Mouse (Mus musculus) layer of hippocampus, adult 8-10 months (tissue): ENCODE measurements around the gene Rabac1. TPM values are rescaled to one million over a fixed set of nuclear protein-coding genes. Genes with fewer than 3 reads are reported as not detected.
A peak's percentile ranks its signal among the peaks of the same experiment; 100 is the strongest.

Experiments used
- DNase-seq, 2 experiments: peaks; one replicate each; pipeline ENCODE4 v3.0.0; 2022; ENCODE audit warnings: low spot score in 2 of 2
- total RNA-seq, 4 experiments: library from RNA; stranded (reverse); gene quantifications; 2 replicates each; pipeline ENCODE4 v1.2.4; 2022

Rabac1 gene
- total RNA-seq, 4 experiments from 2014 or later = 293 to 308 (median 300) TPM

DNA sequence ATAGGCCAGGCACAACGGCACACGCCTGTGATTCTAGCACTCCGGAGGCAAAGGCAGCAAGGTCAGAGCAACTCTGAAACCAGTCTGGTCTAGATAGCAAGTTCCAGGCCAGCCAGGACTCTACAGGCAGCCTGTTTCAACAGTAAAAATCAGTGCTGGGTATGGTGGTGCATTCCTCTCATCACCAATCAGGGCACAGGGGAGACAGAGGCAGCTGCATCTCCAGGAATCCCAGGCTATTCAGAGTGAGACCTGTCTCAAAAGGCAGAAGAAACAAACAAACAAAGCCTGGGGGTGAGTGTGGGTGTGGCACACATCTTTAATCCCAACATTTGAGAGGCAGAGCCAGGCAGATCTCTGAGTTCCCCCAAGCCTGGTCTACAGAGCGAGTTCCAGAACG, 10.8 kb upstream of the Rabac1 start:
- no peak for DNase-seq

GRCm38 (mm10) chr7:24980439-24980838, 7.9 kb upstream of the Rabac1 start:
- DNase-seq = no peak

DNA sequence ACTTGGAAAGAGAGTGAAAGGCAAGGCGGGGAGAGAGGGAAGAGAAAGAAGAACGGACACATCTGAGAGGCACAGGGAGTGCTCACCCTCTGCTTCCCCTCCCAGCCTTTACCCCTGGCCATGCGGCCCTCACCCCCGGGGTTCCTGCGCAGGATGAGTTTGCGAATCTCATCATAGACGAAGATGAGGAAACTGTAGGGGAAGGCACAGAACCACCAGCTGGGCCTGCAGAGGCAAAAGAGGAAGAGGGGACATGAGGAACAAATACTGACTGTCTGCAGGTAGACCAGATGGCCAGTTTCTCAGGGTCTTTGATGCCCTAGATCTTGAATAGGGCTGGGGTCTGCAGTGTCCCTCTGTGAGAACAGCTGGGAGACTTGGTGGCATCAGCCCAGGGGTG, 6.2 kb upstream of the Rabac1 start:
- DNase-seq = no peak

DNA sequence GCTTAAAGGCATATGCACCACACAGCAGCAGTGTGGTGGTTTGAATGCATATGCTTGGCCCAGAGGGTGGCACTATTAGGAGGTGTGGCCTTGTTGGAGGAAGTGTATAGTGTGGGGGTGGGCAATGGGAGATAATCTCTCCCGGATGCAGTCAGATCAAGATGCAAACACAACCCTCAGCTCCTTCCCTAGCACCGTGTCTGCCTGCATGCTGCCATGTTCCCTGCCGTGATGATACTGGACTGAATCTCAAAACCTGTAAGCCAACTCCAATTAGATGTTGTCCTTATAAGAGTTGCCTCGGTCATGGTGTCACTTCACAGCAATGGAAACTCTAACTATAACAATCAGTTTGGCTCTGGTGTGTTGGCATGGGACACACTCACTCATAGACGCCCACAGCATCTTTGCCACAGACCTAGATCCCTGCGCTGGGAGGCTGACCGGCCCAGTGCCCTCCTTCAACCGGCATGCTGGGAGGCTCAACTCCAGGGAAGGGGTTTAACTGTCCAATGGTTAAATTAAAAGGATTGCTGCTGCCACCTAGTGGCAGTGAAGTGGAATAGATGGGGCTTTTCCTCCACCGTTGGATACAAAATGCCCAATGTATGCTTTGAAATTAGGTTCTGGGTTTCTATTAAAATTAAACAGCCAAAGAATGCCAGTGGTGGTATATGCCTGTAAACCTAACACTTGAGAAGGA, 2.5 kb upstream of the Rabac1 start:
- no peak for DNase-seq

- DNase-seq = no peak
Measured at GRCm38 (mm10) chr7:24973902-24974301, 1.3 kb upstream of the Rabac1 start.

DNA sequence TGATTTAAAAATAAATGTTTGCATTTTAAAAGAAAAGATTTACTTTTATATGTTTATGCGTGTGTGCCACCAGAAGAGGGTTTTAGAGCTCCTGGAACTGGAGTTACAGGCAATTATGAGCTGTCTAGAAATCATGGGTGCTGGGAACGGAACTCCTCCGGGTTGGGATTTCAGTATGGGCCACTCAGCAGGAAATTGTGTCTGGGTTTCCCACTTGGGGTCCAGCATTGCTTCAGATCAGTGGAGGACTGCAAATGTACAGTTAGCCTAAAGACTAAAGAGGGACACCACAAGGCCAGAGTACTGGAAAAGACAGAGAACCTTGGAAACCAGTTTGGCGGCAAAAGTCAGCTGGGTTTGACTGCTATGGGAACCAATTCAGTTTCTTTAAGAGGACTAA, 654 bp upstream of the Rabac1 start:
- DNase-seq = no peak

DNA sequence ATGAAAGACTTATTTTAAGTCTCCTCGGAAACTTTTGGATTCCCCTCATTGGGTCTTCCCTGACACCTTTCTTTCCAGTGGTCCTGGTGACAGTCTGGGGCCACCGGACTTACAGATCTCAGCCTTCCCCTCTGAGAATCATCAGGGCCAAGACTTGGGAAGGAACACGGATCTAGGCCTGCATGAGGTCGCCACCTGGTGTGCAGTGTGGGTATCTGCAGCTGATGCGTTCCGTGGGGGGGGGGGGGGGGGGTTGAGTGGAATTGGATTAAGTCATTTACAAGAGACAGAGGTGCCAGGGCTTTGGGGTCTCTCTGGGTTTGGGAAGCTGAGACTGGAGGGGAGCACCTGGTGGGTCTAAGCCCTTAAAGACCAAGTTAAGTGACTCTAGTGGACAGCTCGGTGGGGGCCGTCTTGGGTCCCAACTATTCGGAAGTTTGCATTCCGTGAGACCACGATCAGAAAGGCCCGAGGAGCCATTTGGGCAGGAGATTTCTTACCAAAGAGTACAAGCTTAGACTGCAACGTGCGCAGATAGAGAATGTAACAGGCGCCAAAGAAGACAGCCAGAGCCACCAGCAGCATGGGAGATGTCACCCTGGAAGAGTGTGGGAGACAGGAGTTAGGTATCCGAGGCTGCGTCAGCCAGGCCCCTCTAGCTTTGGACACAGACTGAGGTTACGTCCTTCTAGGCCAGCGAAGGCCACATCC, 1.1 kb downstream of the Rabac1 start:
- no peak for DNase-seq

DNA sequence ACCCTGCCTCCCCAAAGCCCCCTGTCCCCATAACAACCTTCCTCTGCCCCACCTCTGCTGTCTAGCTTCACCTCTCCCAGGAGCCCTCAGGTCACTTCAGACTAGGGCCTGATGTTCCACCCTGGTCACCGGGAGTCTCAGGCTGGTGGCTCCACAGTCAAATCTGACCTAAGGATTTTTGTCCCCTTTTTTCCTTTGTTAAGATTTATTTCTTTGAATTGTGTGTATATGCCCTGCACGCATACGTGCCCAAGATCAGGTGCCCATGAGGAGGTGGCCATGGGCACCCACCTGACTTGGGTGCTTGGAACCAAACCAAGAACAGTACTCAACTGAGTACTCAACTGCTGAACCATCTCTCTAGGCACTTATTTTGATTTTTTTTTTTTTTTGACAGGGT, 2.2 kb downstream of the Rabac1 start:
- no peak for DNase-seq

DNA sequence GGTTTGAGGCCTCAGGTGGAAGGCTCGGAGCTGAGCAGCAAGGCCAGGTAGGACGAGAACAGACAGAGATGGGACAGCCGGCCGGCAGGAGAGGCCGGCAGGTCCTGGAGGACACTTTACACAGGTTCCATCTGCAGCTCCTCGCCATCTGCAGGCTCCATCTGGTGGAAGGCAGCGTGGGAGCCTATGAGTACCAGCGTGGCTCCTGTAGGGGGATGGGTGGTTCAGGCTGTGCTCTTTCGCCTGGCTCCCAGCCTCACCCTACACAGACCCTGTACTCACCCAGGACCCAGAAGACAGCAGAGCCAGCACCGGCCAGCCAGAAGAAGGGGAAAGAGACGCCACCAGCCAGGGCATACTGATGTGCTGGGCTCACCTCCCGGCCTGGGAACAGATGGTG, 2.7 kb downstream of the Rabac1 start:
- peak in 1 of 2 experiments; percentile 73 for DNase-seq

- DNase-seq = no peak
Measured at GRCm38 (mm10) chr7:24968463-24968862, 4.1 kb downstream of the Rabac1 start.

- no peak for DNase-seq
Measured at GRCm38 (mm10) chr7:24967966-24968365, 4.6 kb downstream of the Rabac1 start.

DNA sequence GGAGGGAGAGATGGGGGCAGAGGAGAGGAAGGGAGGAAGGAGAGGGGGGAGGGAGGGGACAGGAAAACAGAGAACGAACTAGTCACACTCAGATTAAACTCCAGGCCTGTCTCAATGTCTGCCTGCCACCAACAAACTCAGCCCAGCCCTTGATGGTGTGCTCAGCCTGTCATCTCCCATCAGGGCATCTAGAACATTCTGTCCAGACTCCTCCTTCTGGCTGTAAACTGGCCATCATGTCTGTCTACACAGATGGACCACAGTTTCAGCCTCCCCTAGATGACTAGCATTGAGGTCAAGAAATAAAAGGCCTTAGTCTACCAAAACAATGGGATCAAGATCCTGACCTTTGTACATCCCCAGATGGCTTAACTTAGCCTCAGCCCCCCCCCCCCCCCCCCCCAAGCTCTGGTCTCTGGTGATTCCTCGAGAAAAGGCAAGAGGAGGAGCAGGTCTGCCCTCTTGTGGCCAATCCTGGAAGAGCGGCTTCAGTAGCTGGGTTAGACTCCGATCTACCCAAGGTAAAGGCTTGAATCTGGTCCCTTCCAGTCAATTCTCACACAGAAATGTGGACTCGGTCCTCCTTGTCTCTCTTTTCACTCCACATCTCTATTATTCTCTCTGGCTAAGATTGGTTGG, 7.5 kb downstream of the Rabac1 start:
- peak in 1 of 2 experiments; percentile 90 for DNase-seq

DNA sequence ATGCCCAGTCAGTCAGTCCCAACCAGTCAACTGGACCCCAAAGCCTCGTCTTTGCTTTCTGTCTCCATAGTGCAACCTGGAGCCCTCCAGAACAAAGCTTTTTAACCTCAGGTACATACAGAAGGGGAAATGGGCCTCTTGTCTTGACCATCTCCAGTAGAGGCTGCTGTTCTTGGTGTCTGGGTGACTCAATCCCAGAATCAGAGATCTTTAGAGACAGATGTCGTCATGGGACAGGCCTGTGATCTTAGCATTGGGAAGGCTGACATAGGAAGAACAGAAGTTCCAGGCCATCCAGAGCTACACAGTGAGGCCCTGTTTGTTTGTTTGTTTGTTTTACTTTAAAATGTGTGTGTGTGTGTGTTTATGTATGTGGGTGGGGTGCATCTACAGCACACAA, 8.3 kb downstream of the Rabac1 start:
- no peak for DNase-seq

GRCm38 (mm10) chr7:24955226-24955625, 17.3 kb downstream of the Rabac1 start:
- no peak for DNase-seq

DNA sequence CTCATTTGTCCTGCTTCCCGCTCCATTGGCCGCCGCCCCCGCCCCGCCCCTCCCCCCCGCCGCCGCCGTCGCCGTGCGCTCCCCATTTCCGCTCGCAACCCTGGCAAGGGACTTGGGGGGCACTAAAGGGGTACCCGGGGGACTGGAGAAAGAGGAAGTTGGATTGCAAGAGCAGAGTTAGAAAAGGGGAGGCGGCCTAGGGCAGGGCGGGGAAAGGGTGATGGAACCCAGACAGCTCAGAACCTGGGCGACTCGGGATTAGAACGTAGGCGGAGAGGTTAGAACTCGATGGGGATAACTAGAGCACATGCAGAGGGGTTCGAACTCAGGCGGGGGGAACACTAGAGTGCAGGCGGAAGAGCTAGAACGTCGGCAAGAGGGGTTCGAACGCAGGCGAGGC, 18.1 kb downstream of the Rabac1 start:
- DNase-seq = no peak

- DNase-seq = no peak
Measured at GRCm38 (mm10) chr7:24953966-24954365, 18.6 kb downstream of the Rabac1 start.

DNA sequence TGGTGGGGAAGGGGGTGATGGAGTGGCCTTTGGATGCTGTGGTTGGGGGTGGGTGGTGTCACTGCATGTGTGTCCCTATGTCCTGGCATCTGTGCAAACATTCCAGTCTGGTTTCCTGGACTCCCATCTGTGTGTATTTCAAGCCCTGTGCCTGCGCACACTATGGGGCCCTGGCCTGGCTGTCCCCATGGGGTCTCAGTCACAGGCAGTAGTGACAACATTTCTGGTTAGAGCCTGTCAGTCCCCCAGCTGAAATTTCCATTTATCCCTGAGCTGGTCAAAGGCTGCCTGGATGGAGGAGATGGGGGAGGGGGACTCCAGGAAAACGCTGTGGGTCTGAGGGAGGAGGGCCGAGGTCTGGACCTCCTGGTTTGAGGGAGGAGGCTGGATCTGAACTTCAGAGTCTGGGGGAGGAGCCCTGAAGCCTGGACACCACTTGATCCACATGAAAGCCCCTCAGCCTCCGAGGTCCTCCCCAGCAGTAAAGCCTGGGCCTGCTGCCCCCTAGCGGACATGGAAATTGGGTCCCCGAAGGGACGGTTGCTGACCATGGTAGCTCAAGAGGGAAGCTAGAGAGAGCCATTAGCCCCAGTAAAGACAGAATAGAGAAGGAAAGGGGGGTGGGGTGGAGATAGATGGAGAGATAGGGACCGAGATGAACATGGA, 22.5 kb downstream of the Rabac1 start:
- DNase-seq = no peak

GRCm38 (mm10) chr7:24948774-24949173, 23.8 kb downstream of the Rabac1 start:
- DNase-seq = no peak

DNA sequence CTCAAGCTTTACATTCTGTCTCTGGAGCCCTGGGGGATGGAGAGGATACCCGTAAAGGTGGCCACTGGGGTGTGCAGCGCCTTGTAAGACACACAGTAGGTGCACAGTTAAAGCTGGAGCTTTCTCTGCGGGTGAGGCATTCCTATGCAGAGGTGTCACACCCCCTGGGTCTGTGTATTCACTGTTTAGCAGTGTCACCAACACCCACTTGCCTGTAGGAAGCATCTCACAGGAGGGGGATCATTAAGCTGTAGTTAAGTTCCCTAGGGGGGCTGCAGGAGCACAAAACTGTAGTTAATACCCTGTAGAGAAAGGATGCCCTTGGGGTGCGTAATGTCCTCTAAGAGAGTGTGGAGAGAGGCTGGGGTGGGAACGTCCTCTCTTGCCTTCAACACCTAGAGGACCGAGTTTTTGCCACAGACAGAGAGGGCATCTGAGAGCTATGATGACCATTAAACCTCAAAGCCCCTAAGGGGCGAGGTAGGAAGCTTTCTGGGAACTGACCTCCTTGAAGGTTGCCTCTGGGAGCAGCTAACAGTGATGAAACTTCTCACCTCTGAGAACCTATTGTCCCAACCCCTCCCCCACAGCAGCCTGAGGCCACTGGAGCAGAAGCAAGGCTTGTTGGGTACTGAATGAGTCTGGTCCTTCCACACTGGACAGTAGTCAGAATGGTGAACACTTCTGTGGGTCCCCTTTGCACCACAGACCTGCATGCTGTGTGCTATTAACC, 25.1 kb downstream of the Rabac1 start:
- DNase-seq = no peak

- DNase-seq = no peak
Measured at GRCm38 (mm10) chr7:24944257-24944950, 28.1 kb downstream of the Rabac1 start, which contains the start of gene Gm4881. Gene Gm4881 (minus strand): TSS chr7:24944494.

GRCm38 (mm10) chr7:24943641-24944040, 28.9 kb downstream of the Rabac1 start:
- no peak for DNase-seq
